Mouse (Mus musculus) testis, adult 2 months (tissue): ENCODE measurements around the gene Cdx2. TPM values are rescaled to one million over a fixed set of nuclear protein-coding genes. Genes with fewer than 3 reads are reported as not detected.

Experiments
- H3K27ac ChIP-seq: fragments of 200-500 bp; 2 replicates; pipeline ENCODE4 v1.5.1; 2012; ENCODE audit warnings: low read depth, low read length; ENCODE audit not compliant: control insufficient read depth, insufficient read depth
- H3K27me3 ChIP-seq: fragments of 200-500 bp; 2 replicates; pipeline ENCODE4 v1.6.1; 2012; ENCODE audit warnings: mild to moderate bottlenecking, low read length, moderate library complexity; ENCODE audit not compliant: control insufficient read depth, insufficient read depth
- H3K36me3 ChIP-seq: fragments of 200-500 bp; 2 replicates; pipeline ENCODE4 v1.6.1; 2012; ENCODE audit warnings: mild to moderate bottlenecking, low read length; ENCODE audit not compliant: control insufficient read depth, insufficient read depth
- H3K4me1 ChIP-seq: fragments of 200-500 bp; 2 replicates; pipeline ENCODE4 v1.6.1; 2012; ENCODE audit warnings: low read length; ENCODE audit not compliant: control insufficient read depth, insufficient read depth
- H3K4me3 ChIP-seq: fragments of 200-500 bp; 2 replicates; pipeline ENCODE4 v1.5.1; 2012; ENCODE audit warnings: low read depth, mild to moderate bottlenecking, low read length, moderate library complexity, mixed read lengths; ENCODE audit not compliant: control insufficient read depth
- CTCF ChIP-seq: fragments of 200-500 bp; IDR thresholded peaks from 2 replicates; pipeline ENCODE4 v1.5.1; 2012; ENCODE audit warnings: low read depth, mild to moderate bottlenecking, inconsistent platforms, low read length, moderate library complexity; ENCODE audit not compliant: control insufficient read depth, insufficient read depth, insufficient replicate concordance
- POLR2A ChIP-seq: fragments of 200-500 bp; IDR thresholded peaks from 2 replicates; pipeline ENCODE4 v1.6.1; 2012; ENCODE audit warnings: low read depth, mild to moderate bottlenecking, inconsistent platforms, low read length, moderate library complexity; ENCODE audit not compliant: control insufficient read depth
- polyA plus RNA-seq: library from polyadenylated mRNA; depleted of rRNA; stranded (reverse); fragments of >200 nt; gene quantifications from 2 replicates; pipeline ENCODE4 v1.2.3, GENCODE M21; 2012

Gene Cdx2
- polyA plus RNA-seq, 1 experiment, result not detected

- no peak for TF ChIP-seq POLR2A
- Histone ChIP-seq H3K27ac (no peak overlapping the region), H3K4me3 (0 out of 2 replicates have a peak overlapping the region, but pooled peaks have one; percentile 29), H3K4me1 (peaks cover 8% of the 10 kb centered on the region; the same call in 1 of the 2 replicates), H3K36me3 (no peaks in the 10 kb centered on the region), H3K27me3 (no peaks in the 10 kb centered on the region)
Observed at GRCm38 (mm10) chr5:147292506-147293120, 14.5 kb downstream of the Cdx2 start.

GRCm38 (mm10) chr5:147291764-147292505, 15.1 kb downstream of the Cdx2 start:
- Histone ChIP-seq H3K4me3 (no peak overlapping the region), H3K4me1 (peaks cover 8% of the 10 kb centered on the region; the same call in 1 of the 2 replicates), H3K27ac (no peak overlapping the region), H3K27me3 (no peaks in the 10 kb centered on the region), H3K36me3 (no peaks in the 10 kb centered on the region)
- TF ChIP-seq CTCF, result no peak
- no peak for TF ChIP-seq POLR2A

- Histone ChIP-seq H3K27me3 (no peaks in the 10 kb centered on the region), H3K4me3 (no peak overlapping the region)
- peak; percentile 45; the same call in 1 of the 2 replicates for TF ChIP-seq CTCF
- no peak for TF ChIP-seq POLR2A
Observed at GRCm38 (mm10) chr5:147284365-147284764, 22.7 kb downstream of the Cdx2 start.

GRCm38 (mm10) chr5:147277547-147277925, 29.5 kb downstream of the Cdx2 start:
- peaks cover 4% of the 10 kb centered on the region for H3K4me1 ChIP-seq
- peaks cover 4% of the 10 kb centered on the region for H3K27me3 ChIP-seq
- H3K27ac ChIP-seq, result no peak overlapping the region
- TF ChIP-seq POLR2A (no peak), CTCF (no peak)
- H3K4me3 ChIP-seq, result no peak overlapping the region
- no peaks in the 10 kb centered on the region for H3K36me3 ChIP-seq

More at GRCm38 (mm10) chr5:147284365-147284764, 22.7 kb downstream of the Cdx2 start:
- no peaks in the 10 kb centered on the region for H3K36me3 ChIP-seq
- H3K4me1 ChIP-seq, result no peaks in the 10 kb centered on the region
- H3K27ac ChIP-seq, result no peak overlapping the region

- no peaks in the 10 kb centered on the region for H3K36me3 ChIP-seq
- TF ChIP-seq CTCF (no peak), POLR2A (no peak)
- H3K27me3 ChIP-seq, result peaks cover 4% of the 10 kb centered on the region
- H3K4me1 ChIP-seq, result peaks cover 4% of the 10 kb centered on the region
- H3K4me3 ChIP-seq, result no peak overlapping the region
- H3K27ac ChIP-seq, result no peak overlapping the region
Observed at GRCm38 (mm10) chr5:147276701-147277546, 30.1 kb downstream of the Cdx2 start.

- H3K4me3 ChIP-seq, result no peak overlapping the region
- H3K27me3 ChIP-seq, result peaks cover 4% of the 10 kb centered on the region
- no peaks in the 10 kb centered on the region for H3K36me3 ChIP-seq
- no peak for TF ChIP-seq CTCF
- no peak for TF ChIP-seq POLR2A
- H3K4me1 ChIP-seq, result peaks cover 4% of the 10 kb centered on the region
- H3K27ac ChIP-seq, result no peak overlapping the region
Observed at GRCm38 (mm10) chr5:147275761-147276160, 31.3 kb downstream of the Cdx2 start.
